Mouse (Mus musculus) E14TG2a.4 (cell line): ENCODE data around the gene Crebrf.

Source experiments
- CTCF ChIP-seq: conservative IDR thresholded peaks from 2 replicates; pipeline ENCODE4 v1.5.1; 2014; ENCODE audit warnings: low read length
- NANOG ChIP-seq: IDR thresholded peaks from 2 replicates; pipeline ENCODE4 v1.6.1; 2014; ENCODE audit warnings: borderline replicate concordance, low read length, mixed read lengths
- POU5F1 ChIP-seq: IDR thresholded peaks from 2 replicates; pipeline ENCODE4 v1.6.1; 2014; ENCODE audit warnings: low read length, borderline replicate concordance

- TF ChIP-seq CTCF (no peak), POU5F1 (no peak), NANOG (no peak)
Measured at GRCm38 (mm10) chr17:26710049-26710448, 5.4 kb upstream of the Crebrf start.
